Mouse (Mus musculus) liver, postnatal 0 days (tissue): ENCODE data around the gene Tmem240. TPM values are rescaled to one million over a fixed set of nuclear protein-coding genes. Genes with fewer than 3 reads are reported as not detected.
"Not testable (repeated sequence)": the region's sequence is repeated elsewhere in the genome, so short reads cannot be mapped to it uniquely, and the experiment has no call there.

ENCODE experiments used
- ATAC-seq: fragments of 200-750 bp; cut with Nextera tagmentation; 2 replicates; pipeline ENCODE4 v1.8.0; 2017; ENCODE audit warnings: mild to moderate bottlenecking, moderate library complexity
- DNase-seq: peaks from one replicate; pipeline ENCODE4 v3.0.0-alpha.2; 2016
- H3K27ac ChIP-seq: fragments of 300-500 bp; sonication (generic); 2 replicates; pipeline ENCODE4 v1.5.1; 2014; ENCODE audit warnings: antibody characterized with exemption, moderate library complexity, mild to moderate bottlenecking, low read depth
- H3K27me3 ChIP-seq: fragments of 300-500 bp; sonication (generic); 2 replicates; pipeline ENCODE4 v1.6.1; 2014; ENCODE audit warnings: low read length, control low read depth, mixed read lengths; ENCODE audit not compliant: insufficient read depth
- H3K36me3 ChIP-seq: fragments of 300-500 bp; sonication (generic); replicated peaks from 2 replicates; pipeline ENCODE4 v1.6.1; 2014; ENCODE audit warnings: mild to moderate bottlenecking, control low read depth, low read length, moderate library complexity, mixed read lengths; ENCODE audit not compliant: insufficient read depth
- H3K4me1 ChIP-seq: fragments of 300-500 bp; sonication (generic); 2 replicates; pipeline ENCODE4 v1.6.1; 2014; ENCODE audit warnings: antibody characterized with exemption, mild to moderate bottlenecking, control low read depth; ENCODE audit not compliant: insufficient read depth
- H3K4me2 ChIP-seq: fragments of 300-500 bp; sonication (generic); 2 replicates; pipeline ENCODE4 v1.6.1; 2014; ENCODE audit warnings: low read depth, mild to moderate bottlenecking, low read length, moderate library complexity, mixed read lengths
- H3K4me3 ChIP-seq: fragments of 300-500 bp; sonication (generic); 2 replicates; pipeline ENCODE4 v1.5.1; 2014; ENCODE audit warnings: low read depth, low read length
- H3K9ac ChIP-seq: fragments of 300-500 bp; sonication (generic); replicated peaks from 2 replicates; pipeline ENCODE4 v1.6.1; 2014; ENCODE audit warnings: mild to moderate bottlenecking, moderate library complexity
- H3K9me3 ChIP-seq: fragments of 300-500 bp; sonication (generic); 2 replicates; pipeline ENCODE4 v1.6.1; 2016; ENCODE audit warnings: mild to moderate bottlenecking, control low read depth, low read length, mixed read lengths
- CTCF ChIP-seq: sonication (generic); IDR thresholded peaks from 2 replicates; pipeline ENCODE4 v1.5.1; 2016; ENCODE audit warnings: antibody characterized with exemption, low read depth
- EP300 ChIP-seq: IDR thresholded peaks from 2 replicates; pipeline ENCODE4 v1.6.1; 2016; ENCODE audit warnings: antibody characterized with exemption, low read depth, mild to moderate bottlenecking
- WGBS: fragments of 180-500 bp; shearing (Covaris S2); extraction: QIAGEN DNeasy Blood & Tissue Kit; methylation state at CpG from one replicate; pipeline ENCODE4 v1.1.7; 2014; ENCODE audit not compliant: insufficient replicate concordance; 5-methylcytosine and 5-hydroxymethylcytosine counted together
- polyA plus RNA-seq: library from polyadenylated mRNA; unstranded; fragments of >200 nt; fragmentation: Nextera tagmentation; extraction: Ambion mirVana; gene quantifications from 2 replicates; pipeline ENCODE4 v1.2.1, GENCODE M21; 2015

The Tmem240 gene
- polyA plus RNA-seq, 1 experiment from 2014 or later, result 0.02 TPM

- Histone ChIP-seq H3K4me2 (no peak overlapping the region), H3K9ac (no peak overlapping the region), H3K27ac (no peak overlapping the region), H3K4me3 (no peak overlapping the region), H3K27me3 (no peaks in the 10 kb centered on the region), H3K4me1 (peaks cover 11% of the 10 kb centered on the region), H3K36me3 (peaks cover 26% of the 10 kb centered on the region), H3K9me3 (no peaks in the 10 kb centered on the region)
- DNase-seq (no peak), ATAC-seq (no peak)
- TF ChIP-seq CTCF (no peak), EP300 (no peak)
- WGBS, result 81% methylated on average over 6 of the region's 6 CpGs
Measured at GRCm38 (mm10) chr4:155739152-155739551, 4.6 kb downstream of the Tmem240 start.

DNA sequence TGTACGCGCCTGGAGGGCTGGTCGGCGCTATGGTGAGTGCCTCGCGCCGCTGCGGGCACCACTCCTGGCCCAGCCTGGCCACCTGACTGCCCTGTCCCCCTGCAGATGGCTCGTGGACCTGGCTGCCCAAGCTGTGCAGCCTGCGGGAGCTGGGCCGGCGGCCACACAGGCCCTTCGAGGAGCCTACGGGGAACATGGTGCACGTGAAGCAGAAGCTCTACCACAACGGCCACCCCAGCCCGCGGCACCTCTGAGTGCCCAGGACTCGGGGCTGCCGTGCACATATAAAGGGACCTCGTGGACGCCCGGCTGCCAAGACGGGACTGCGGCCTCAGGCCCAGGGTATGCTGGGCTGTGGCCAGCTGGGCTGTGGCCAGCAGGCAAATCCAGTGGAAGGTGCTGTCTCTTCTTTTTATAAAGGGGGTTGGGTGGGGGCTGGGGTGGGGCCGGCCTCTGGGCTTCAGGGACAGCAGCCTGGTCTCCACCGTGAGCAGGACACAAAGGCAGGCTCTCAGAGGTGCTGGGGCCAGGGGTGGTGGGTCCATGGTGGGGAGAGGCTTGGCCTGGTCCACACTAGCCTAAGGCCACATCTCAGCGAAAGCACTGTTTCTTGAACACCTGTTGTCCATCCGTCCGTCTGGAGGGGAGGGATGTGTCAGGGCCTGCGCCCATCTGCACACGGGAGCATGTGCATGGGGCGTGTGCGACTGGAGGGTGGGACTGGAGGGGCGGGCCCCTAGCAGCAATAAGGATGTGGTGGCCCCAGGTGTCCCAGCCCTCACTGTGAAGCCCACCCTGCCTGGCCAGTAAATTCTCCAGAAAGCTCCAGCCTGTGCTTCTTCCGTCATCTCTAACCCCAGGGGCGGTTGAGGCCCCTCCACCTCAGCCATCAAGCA, 5.4 kb downstream of the Tmem240 start:
- Histone ChIP-seq H3K27me3 (no peaks in the 10 kb centered on the region), H3K9ac (no peak overlapping the region), H3K4me1 (peaks cover 6% of the 10 kb centered on the region), H3K4me3 (no peak overlapping the region), H3K4me2 (no peak overlapping the region), H3K9me3 (no peaks in the 10 kb centered on the region), H3K36me3 (peaks cover 34% of the 10 kb centered on the region), H3K27ac (no peak overlapping the region)
- DNase-seq (no peak), ATAC-seq (0 out of 2 replicates have a peak, but pooled peaks have one; percentile 9)
- TF ChIP-seq EP300, result no peak
- TF ChIP-seq CTCF, result no peak
- WGBS, result 85% methylated on average over 37 of the region's 37 CpGs

GRCm38 (mm10) chr4:155740681-155741080, 6.1 kb downstream of the Tmem240 start:
- H3K4me2 ChIP-seq, H3K9me3 ChIP-seq, ATAC-seq, H3K4me1 ChIP-seq, DNase-seq, H3K9ac ChIP-seq, H3K27ac ChIP-seq, H3K27me3 ChIP-seq, H3K4me3 ChIP-seq: not testable (repeated sequence)
- H3K36me3 ChIP-seq, result peaks cover 34% of the 10 kb centered on the region
- 81% methylated on average over 10 of the region's 10 CpGs for WGBS

GRCm38 (mm10) chr4:155742684-155743083, 8.1 kb downstream of the Tmem240 start:
- no peaks in the 10 kb centered on the region for H3K27me3 ChIP-seq
- DNase-seq, result no peak
- ATAC-seq, result no peak
- H3K27ac ChIP-seq, result no peak overlapping the region
- H3K4me1 ChIP-seq, result no peaks in the 10 kb centered on the region
- TF ChIP-seq CTCF (no peak), EP300 (no peak)
- H3K9me3 ChIP-seq, result no peaks in the 10 kb centered on the region
- H3K36me3 ChIP-seq, result peaks cover 48% of the 10 kb centered on the region
- H3K4me3 ChIP-seq, result no peak overlapping the region
- 79% methylated on average over 5 of the region's 5 CpGs for WGBS
- H3K9ac ChIP-seq, result no peak overlapping the region
- H3K4me2 ChIP-seq, result no peak overlapping the region

- Histone ChIP-seq H3K27ac (no peak overlapping the region), H3K9me3 (no peaks in the 10 kb centered on the region), H3K36me3 (peaks cover 64% of the 10 kb centered on the region), H3K4me3 (no peak overlapping the region), H3K27me3 (no peaks in the 10 kb centered on the region), H3K9ac (no peak overlapping the region), H3K4me2 (no peak overlapping the region), H3K4me1 (no peaks in the 10 kb centered on the region)
- DNase-seq (no peak), ATAC-seq (no peak)
- WGBS, result 84% methylated on average over 8 of the region's 8 CpGs
- no peak for TF ChIP-seq CTCF
- TF ChIP-seq EP300, result no peak
Measured at GRCm38 (mm10) chr4:155744474-155744873, 9.9 kb downstream of the Tmem240 start.

- Histone ChIP-seq H3K27me3 (no peaks in the 10 kb centered on the region), H3K9me3 (no peaks in the 10 kb centered on the region), H3K4me1 (no peaks in the 10 kb centered on the region), H3K9ac (no peak overlapping the region), H3K27ac (no peak overlapping the region), H3K36me3 (peaks cover 71% of the 10 kb centered on the region), H3K4me2 (no peak overlapping the region), H3K4me3 (no peak overlapping the region)
- no peak for TF ChIP-seq EP300
- no peak for TF ChIP-seq CTCF
- WGBS, result 90% methylated on average over 5 of the region's 5 CpGs
- DNase-seq (no peak), ATAC-seq (no peak)
Measured at GRCm38 (mm10) chr4:155745136-155745535, 10.5 kb downstream of the Tmem240 start.
